Mouse (Mus musculus) stomach, postnatal 0 days (tissue): ENCODE measurements around the gene Ndufaf2.

Experiments used
- CTCF ChIP-seq: IDR thresholded peaks from 2 replicates; pipeline ENCODE4 v1.5.1; 2016; ENCODE audit warnings: antibody characterized with exemption, low read depth, mild to moderate bottlenecking, moderate library complexity
- EP300 ChIP-seq: optimal IDR thresholded peaks from 2 replicates; pipeline ENCODE3; 2016; ENCODE audit warnings: antibody characterized with exemption

- TF ChIP-seq CTCF (no peak), EP300 (no peak)
Measured at GRCm38 (mm10) chr13:108170002-108170401, 11.6 kb upstream of the Ndufaf2 start.
